Mouse (Mus musculus) heart, postnatal 0 days (tissue): ENCODE results near the gene Ctdsp1.

Experiments used
- CTCF ChIP-seq: IDR thresholded peaks from 2 replicates; pipeline ENCODE4 v1.5.1; 2016; ENCODE audit warnings: antibody characterized with exemption, control low read depth, low read depth
- EP300 ChIP-seq: IDR thresholded peaks from 2 replicates; pipeline ENCODE4 v1.6.1; 2016; ENCODE audit warnings: antibody characterized with exemption, low read depth

- TF ChIP-seq CTCF = no peak
- no peak for TF ChIP-seq EP300
These were observed 31.3 kb upstream of the Ctdsp1 start for GRCm38 (mm10) chr1:74359952-74360517.
